Mouse (Mus musculus): ENCODE data around the gene Rita1.

DNA sequence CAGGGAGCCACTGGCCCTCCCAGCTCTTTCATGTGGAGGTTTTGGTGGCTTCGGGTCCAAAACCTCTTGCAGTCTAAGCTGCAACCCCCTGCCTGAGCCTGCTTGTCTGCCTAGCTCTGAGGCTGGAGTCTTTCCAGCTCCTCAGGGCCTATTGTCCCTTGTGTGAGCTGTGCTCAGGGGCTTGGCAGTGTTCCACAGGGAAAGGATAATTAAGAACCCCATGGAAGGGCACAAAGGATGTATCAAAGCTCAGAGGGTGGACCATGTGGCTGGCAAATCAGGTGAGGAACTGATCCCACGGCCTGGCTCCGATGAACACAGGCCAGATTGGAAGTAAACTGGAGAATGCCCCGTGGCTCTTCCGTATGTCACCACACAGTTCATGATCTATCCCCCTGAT is 46.3 kb downstream of the Rita1 start:
- TF ChIP-seq EP300 (IDR thresholded peaks at IDR 0.05; ENCODE audit: low read depth) (no peak), CTCF (IDR thresholded peaks at IDR 0.05; ENCODE audit: low read depth) (no peak)
